Mouse (Mus musculus) embryonic facial prominence, embryonic 11.5 days (tissue): ENCODE results near the gene Hhat. TPM values are rescaled to one million over a fixed set of nuclear protein-coding genes. Genes with fewer than 3 reads are reported as not detected.
A peak's percentile ranks its signal among the peaks of the same experiment; 100 is the strongest.

ENCODE experiments used
- ATAC-seq: fragments of 200-750 bp; cut with Nextera tagmentation; replicated peaks from 2 replicates; pipeline ENCODE4 v1.8.0; 2017; ENCODE audit warnings: low read depth; ENCODE audit not compliant: insufficient number of reproducible peaks, low FRiP score, low TSS enrichment
- DNase-seq: peaks from one replicate; pipeline ENCODE4 v3.0.0-alpha.2; 2015; ENCODE audit warnings: low spot score
- H3K27ac ChIP-seq: fragments of 300-500 bp; sonication (generic); replicated peaks from 2 replicates; pipeline ENCODE4 v1.5.1; 2014; ENCODE audit warnings: mild to moderate bottlenecking, low read depth, low read length, control low read depth
- H3K27me3 ChIP-seq: fragments of 300-500 bp; sonication (generic); 2 replicates; pipeline ENCODE4 v1.6.1; 2014; ENCODE audit warnings: mild to moderate bottlenecking, low read length, moderate library complexity, mixed read lengths; ENCODE audit not compliant: control insufficient read depth, insufficient read depth
- H3K36me3 ChIP-seq: fragments of 300-500 bp; sonication (generic); replicated peaks from 2 replicates; pipeline ENCODE4 v1.6.1; 2014; ENCODE audit warnings: low read depth, mild to moderate bottlenecking, low read length, moderate library complexity, mixed read lengths; ENCODE audit not compliant: control insufficient read depth, insufficient read depth
- H3K4me1 ChIP-seq: fragments of 300-500 bp; sonication (generic); 2 replicates; pipeline ENCODE4 v1.6.1; 2014; ENCODE audit warnings: low read length, mixed read lengths; ENCODE audit not compliant: control insufficient read depth, insufficient read depth
- H3K4me2 ChIP-seq: fragments of 300-500 bp; sonication (generic); 2 replicates; pipeline ENCODE4 v1.6.1; 2014; ENCODE audit warnings: low read depth, mild to moderate bottlenecking, control low read depth, low read length, moderate library complexity
- H3K4me3 ChIP-seq: fragments of 300-500 bp; sonication (generic); 2 replicates; pipeline ENCODE4 v1.5.1; 2014; ENCODE audit warnings: low read depth, low read length, control low read depth
- H3K9ac ChIP-seq: fragments of 300-500 bp; sonication (generic); replicated peaks from 2 replicates; pipeline ENCODE4 v1.6.1; 2014; ENCODE audit warnings: mild to moderate bottlenecking, control low read depth, low read length
- H3K9me3 ChIP-seq: fragments of 300-500 bp; sonication (generic); replicated peaks from 2 replicates; pipeline ENCODE4 v1.6.1; 2016; ENCODE audit warnings: mild to moderate bottlenecking, low read length, inconsistent platforms, mixed read lengths; ENCODE audit not compliant: control insufficient read depth
- WGBS: fragments of 180-500 bp; shearing (Covaris S2); extraction: QIAGEN DNeasy Blood & Tissue Kit; methylation state at CpG from one replicate; pipeline ENCODE4 v1.1.7; 2014; 5-methylcytosine and 5-hydroxymethylcytosine counted together
- polyA plus RNA-seq: library from polyadenylated mRNA; unstranded; fragments of >200 nt; fragmentation: Nextera tagmentation; extraction: Ambion mirVana; gene quantifications from 2 replicates; pipeline ENCODE4 v1.2.1, GENCODE M21; 2014

Hhat gene
- polyA plus RNA-seq, 1 experiment from 2014 or later: 9.1 TPM

DNA sequence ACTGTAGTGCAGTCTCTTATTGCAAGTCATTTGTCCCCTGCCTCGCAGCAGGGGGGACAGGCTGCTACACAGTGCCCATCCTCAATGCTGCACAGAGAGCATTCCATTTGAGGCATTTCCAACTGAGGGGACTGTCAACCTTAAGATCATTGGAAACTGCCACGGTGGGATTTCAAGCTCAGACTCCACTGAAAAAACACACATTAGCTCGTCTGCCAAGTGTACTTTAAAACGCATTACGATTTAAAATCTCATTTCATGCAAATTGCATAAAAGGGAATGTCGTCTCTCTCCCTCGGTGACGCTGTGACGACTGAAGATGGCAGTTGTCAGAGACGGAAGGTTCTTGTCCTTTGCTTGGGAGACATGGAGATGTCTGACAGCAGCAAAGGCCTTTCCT lies 50.9 kb downstream of the Hhat start:
- WGBS: 82% methylated on average over 10 of the region's 10 CpGs
- Histone ChIP-seq H3K9ac (no peak overlapping the region), H3K4me2 (no peak overlapping the region), H3K27ac (no peak overlapping the region), H3K4me3 (no peak overlapping the region), H3K4me1 (no peaks in the 10 kb centered on the region), H3K36me3 (no peaks in the 10 kb centered on the region), H3K9me3 (no peaks in the 10 kb centered on the region), H3K27me3 (no peaks in the 10 kb centered on the region)
- no peak for ATAC-seq
- DNase-seq: no peak

- no peaks in the 10 kb centered on the region for H3K36me3 ChIP-seq
- H3K9me3 ChIP-seq: no peaks in the 10 kb centered on the region
- ATAC-seq: no peak
- 34% methylated on average over 3 of the region's 3 CpGs for WGBS
- no peak overlapping the region for H3K9ac ChIP-seq
- H3K4me3 ChIP-seq: no peak overlapping the region
- H3K4me1 ChIP-seq: no peaks in the 10 kb centered on the region
- no peak overlapping the region for H3K27ac ChIP-seq
- no peak overlapping the region for H3K4me2 ChIP-seq
- H3K27me3 ChIP-seq: no peaks in the 10 kb centered on the region
- peak; percentile 80 for DNase-seq
Measured at GRCm38 (mm10) chr1:192711779-192712348, 59.2 kb downstream of the Hhat start.

DNA sequence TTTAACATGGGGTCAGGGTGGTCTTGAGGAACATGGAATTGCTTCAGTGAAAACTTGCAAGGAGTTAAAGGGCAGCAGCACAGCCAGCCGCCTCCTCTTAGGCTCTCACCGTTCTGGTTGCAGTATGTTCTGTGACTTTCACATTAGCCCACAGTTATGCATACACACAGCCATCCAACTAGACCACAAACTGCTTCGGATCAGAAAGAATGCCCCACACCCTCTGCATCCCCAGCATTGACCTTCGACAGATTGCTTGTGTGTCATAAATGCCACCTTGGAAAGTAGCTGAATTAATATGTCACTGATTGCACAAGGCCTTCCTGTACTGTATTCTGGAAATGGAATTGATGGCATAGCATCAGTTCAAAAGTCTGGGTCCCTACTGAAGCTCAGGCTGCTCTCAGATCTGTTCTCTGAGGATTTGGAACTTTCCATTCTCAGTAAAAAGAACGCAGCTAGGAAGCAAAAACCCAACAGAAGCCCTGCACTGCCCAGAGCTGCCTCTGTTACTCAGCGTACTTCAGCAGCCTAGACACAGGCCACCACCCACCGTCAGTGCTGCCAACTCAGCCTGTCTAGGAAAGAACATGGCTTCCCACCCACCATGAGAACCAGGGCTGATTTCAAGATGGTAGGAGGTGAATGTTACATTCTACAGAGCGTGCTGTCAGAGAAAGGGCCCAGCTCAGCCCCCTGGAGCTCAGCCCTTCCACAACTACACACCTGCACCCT lies 70.5 kb downstream of the Hhat start:
- DNase-seq (no peak), ATAC-seq (no peak)
- H3K9ac ChIP-seq: no peak overlapping the region
- WGBS: 87% methylated on average over 8 of the region's 8 CpGs
- H3K9me3 ChIP-seq: no peaks in the 10 kb centered on the region
- H3K36me3 ChIP-seq: no peaks in the 10 kb centered on the region
- no peaks in the 10 kb centered on the region for H3K27me3 ChIP-seq
- no peak overlapping the region for H3K27ac ChIP-seq
- no peak overlapping the region for H3K4me2 ChIP-seq
- no peak overlapping the region for H3K4me3 ChIP-seq
- H3K4me1 ChIP-seq: no peaks in the 10 kb centered on the region

GRCm38 (mm10) chr1:192699101-192699500 lies 71.9 kb downstream of the Hhat start:
- no peak overlapping the region for H3K9ac ChIP-seq
- H3K4me2 ChIP-seq: no peak overlapping the region
- no peaks in the 10 kb centered on the region for H3K27me3 ChIP-seq
- H3K27ac ChIP-seq: no peak overlapping the region
- H3K9me3 ChIP-seq: no peaks in the 10 kb centered on the region
- H3K36me3 ChIP-seq: no peaks in the 10 kb centered on the region
- H3K4me1 ChIP-seq: no peaks in the 10 kb centered on the region
- no peak overlapping the region for H3K4me3 ChIP-seq
- ATAC-seq (no peak), DNase-seq (no peak)

DNA sequence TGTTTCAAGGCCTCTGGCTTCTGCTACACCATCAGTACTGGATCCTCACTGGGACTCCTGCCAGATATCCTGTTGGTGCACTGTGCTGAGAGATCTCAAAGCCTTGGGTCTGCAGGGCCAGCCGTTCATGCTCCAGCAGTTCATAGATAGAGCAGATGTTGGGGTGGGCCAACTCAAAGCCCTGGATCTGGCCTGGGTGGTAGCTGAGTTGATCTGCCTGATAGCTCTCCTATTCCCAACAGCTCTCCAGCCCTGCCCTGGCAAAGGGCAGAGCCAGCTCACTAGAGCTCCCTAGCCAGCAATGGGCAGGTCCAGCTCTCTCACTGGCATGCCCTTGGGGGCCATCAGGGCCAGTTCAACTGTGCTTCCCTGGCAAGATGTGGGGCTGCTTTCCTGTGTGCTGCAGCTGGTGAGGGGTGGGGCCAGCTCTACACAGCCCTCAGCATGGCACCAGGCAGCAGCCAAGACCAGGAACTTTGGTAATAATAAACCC lies 74.6 kb downstream of the Hhat start:
- H3K36me3 ChIP-seq: no peaks in the 10 kb centered on the region
- no peak for ATAC-seq
- no peak overlapping the region for H3K4me2 ChIP-seq
- WGBS: 95% methylated on average over 1 of the region's 1 CpGs
- H3K27ac ChIP-seq: no peak overlapping the region
- no peaks in the 10 kb centered on the region for H3K27me3 ChIP-seq
- H3K9ac ChIP-seq: no peak overlapping the region
- no peaks in the 10 kb centered on the region for H3K9me3 ChIP-seq
- H3K4me1 ChIP-seq: no peaks in the 10 kb centered on the region
- DNase-seq: no peak
- H3K4me3 ChIP-seq: no peak overlapping the region

DNA sequence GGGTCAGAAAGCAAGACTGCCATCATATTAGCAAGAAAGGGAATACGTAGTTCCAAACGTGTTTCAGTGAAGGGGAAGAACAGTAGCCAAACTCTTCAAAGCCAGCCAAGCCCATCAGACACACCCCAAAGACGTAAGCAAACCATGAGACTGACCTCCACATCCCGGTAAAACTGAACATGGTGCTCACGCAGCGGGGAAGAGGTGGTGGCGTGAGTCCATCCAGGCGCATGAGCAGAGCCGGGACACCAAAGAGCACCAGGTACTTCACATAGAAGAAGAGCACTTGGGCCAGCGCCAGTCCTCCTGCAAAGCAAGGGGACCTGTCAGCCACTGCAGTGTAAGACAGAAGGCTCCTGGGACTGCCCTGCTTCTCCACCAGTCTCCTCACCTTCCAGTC lies 77.4 kb downstream of the Hhat start:
- Histone ChIP-seq H3K9ac (no peak overlapping the region), H3K36me3 (no peaks in the 10 kb centered on the region), H3K27me3 (no peaks in the 10 kb centered on the region), H3K27ac (no peak overlapping the region), H3K9me3 (no peaks in the 10 kb centered on the region), H3K4me3 (no peak overlapping the region), H3K4me2 (no peak overlapping the region), H3K4me1 (no peaks in the 10 kb centered on the region)
- 95% methylated on average over 10 of the region's 10 CpGs for WGBS
- DNase-seq (no peak), ATAC-seq (no peak)

GRCm38 (mm10) chr1:192692982-192693381 lies 78.0 kb downstream of the Hhat start:
- ATAC-seq (no peak), DNase-seq (no peak)
- H3K27me3 ChIP-seq: no peaks in the 10 kb centered on the region
- H3K4me3 ChIP-seq: no peak overlapping the region
- no peak overlapping the region for H3K4me2 ChIP-seq
- no peaks in the 10 kb centered on the region for H3K36me3 ChIP-seq
- H3K9me3 ChIP-seq: no peaks in the 10 kb centered on the region
- WGBS: 73% methylated on average over 7 of the region's 7 CpGs
- no peak overlapping the region for H3K9ac ChIP-seq
- H3K27ac ChIP-seq: no peak overlapping the region
- H3K4me1 ChIP-seq: no peaks in the 10 kb centered on the region

- Histone ChIP-seq H3K27ac (no peak overlapping the region), H3K9me3 (no peaks in the 10 kb centered on the region), H3K9ac (no peak overlapping the region), H3K4me3 (no peak overlapping the region), H3K36me3 (no peaks in the 10 kb centered on the region), H3K4me1 (no peaks in the 10 kb centered on the region), H3K4me2 (no peak overlapping the region), H3K27me3 (no peaks in the 10 kb centered on the region)
- WGBS: 88% methylated on average over 4 of the region's 4 CpGs
- ATAC-seq: no peak
- no peak for DNase-seq
Measured at GRCm38 (mm10) chr1:192682219-192682951, 88.6 kb downstream of the Hhat start.
